Mouse (Mus musculus) liver, adult 2 months (tissue): ENCODE data around the gene Camsap3. TPM values are rescaled to one million over a fixed set of nuclear protein-coding genes. Genes with fewer than 3 reads are reported as not detected.
"Not testable (repeated sequence)": the region's sequence is repeated elsewhere in the genome, so short reads cannot be mapped to it uniquely, and the experiment has no call there.

Experiments used
- DNase-seq: peaks from one replicate; pipeline ENCODE4 v3.0.0-alpha.2; 2011; ENCODE audit warnings: low read depth, low spot score; ENCODE audit errors: extremely low read depth
- H3K27ac ChIP-seq: fragments of 200-500 bp; replicated peaks from 2 replicates; pipeline ENCODE4 v1.5.1; 2012; ENCODE audit warnings: low read depth, mild to moderate bottlenecking, control low read depth, inconsistent platforms, low read length; ENCODE audit not compliant: insufficient read depth
- H3K27me3 ChIP-seq: fragments of 200-500 bp; 2 replicates; pipeline ENCODE4 v1.6.1; 2012; ENCODE audit warnings: mild to moderate bottlenecking, moderate library complexity, low read length, inconsistent platforms; ENCODE audit not compliant: control insufficient read depth, insufficient read depth
- H3K36me3 ChIP-seq: fragments of 200-500 bp; 2 replicates; pipeline ENCODE4 v1.6.1; 2012; ENCODE audit warnings: low read length, inconsistent platforms; ENCODE audit not compliant: control insufficient read depth, insufficient read depth
- H3K4me1 ChIP-seq: fragments of 200-500 bp; 2 replicates; pipeline ENCODE4 v1.6.1; 2011; ENCODE audit warnings: low read length; ENCODE audit not compliant: control insufficient read depth, insufficient read depth
- H3K4me3 ChIP-seq: fragments of 200-500 bp; 2 replicates; pipeline ENCODE4 v1.5.1; 2011; ENCODE audit warnings: low read depth, mild to moderate bottlenecking, control low read depth, low read length, moderate library complexity; ENCODE audit not compliant: insufficient read depth
- H3K79me2 ChIP-seq: fragments of 200-500 bp; 2 replicates; pipeline ENCODE4 v1.6.1; 2012; ENCODE audit warnings: inconsistent platforms, mild to moderate bottlenecking, low read length, moderate library complexity; ENCODE audit not compliant: control insufficient read depth, insufficient read depth
- H3K9ac ChIP-seq: fragments of 200-500 bp; 2 replicates; pipeline ENCODE4 v1.6.1; 2012; ENCODE audit warnings: low read depth, mild to moderate bottlenecking, control low read depth, inconsistent platforms, low read length
- CTCF ChIP-seq: fragments of 200-500 bp; IDR thresholded peaks from 2 replicates; pipeline ENCODE4 v1.5.1; 2011; ENCODE audit warnings: low read depth, low read length, control low read depth
- POLR2A ChIP-seq: fragments of 200-500 bp; IDR thresholded peaks from 2 replicates; pipeline ENCODE4 v1.6.1; 2011; ENCODE audit warnings: low read length, control low read depth; ENCODE audit not compliant: insufficient read depth; ENCODE audit errors: extremely low read depth
- WGBS: fragments of 180-500 bp; shearing (Covaris S2); methylation state at CpG from one replicate; pipeline ENCODE4 v1.1.7; 2018; 5-methylcytosine and 5-hydroxymethylcytosine counted together
- polyA plus RNA-seq: library from polyadenylated mRNA; depleted of rRNA; stranded (reverse); fragments of >200 nt; gene quantifications from 2 replicates; pipeline ENCODE4 v1.2.3, GENCODE M21; 2012
- total RNA-seq: library from RNA; depleted of rRNA; stranded (reverse); fragments of >200 nt; gene quantifications from 2 replicates; pipeline ENCODE4 v1.2.3, GENCODE M21; 2014

Camsap3 gene
- total and polyA plus RNA-seq, 2 experiments = 4.1 to 19.6 TPM

DNA sequence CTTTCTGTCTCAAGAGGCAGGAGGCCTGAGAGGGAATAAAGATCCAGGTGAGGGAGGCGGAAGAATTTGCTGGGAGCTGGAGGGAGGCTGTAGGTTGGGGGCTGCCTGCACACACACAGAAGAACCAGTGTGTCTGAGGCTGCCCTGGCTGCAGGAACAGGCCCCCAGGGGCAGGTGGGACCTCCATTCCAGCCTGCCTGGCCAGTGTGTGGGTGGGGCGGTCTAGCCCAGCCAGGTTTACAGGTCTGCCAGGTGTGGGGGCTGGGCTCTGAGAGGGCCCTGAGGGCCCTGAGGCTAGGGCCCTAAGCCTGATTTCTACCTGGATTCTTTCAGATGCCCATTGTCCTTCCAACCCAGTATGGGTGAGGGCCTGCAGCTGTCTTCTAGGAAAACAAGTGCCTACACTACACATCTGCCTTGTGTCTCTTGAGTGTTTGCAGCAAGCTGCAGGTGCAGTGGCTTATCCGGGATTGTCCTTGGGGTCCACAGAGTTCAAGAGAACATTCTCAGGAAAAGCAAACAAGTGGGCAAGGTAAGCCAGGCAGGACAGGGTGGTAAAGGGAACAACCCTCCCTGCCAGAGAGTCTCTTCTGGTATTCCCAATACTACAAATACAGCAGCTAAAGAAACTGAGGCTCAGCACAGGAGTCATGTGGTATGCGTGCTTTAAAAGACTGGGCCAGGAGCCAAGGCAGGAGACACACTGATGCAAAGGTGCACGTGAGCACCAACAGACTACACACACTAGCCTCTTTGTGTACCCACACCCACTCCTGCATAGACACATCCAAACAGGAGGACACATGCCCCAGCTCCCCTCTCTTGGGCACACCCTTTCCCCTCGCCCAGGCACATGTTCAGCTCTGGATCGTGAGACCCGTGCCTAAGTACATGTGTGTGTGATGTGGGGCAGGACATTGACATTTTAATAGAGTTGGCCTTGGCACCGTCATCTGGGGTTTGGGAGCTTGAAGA lies 7.4 kb upstream of the Camsap3 start:
- Histone ChIP-seq H3K9ac (no peak overlapping the region), H3K27ac (no peak overlapping the region), H3K79me2 (no peaks in the 10 kb centered on the region), H3K4me3 (no peak overlapping the region), H3K4me1 (no peaks in the 10 kb centered on the region), H3K36me3 (no peaks in the 10 kb centered on the region), H3K27me3 (no peaks in the 10 kb centered on the region)
- WGBS = 85% methylated on average over 9 of the region's 9 CpGs
- DNase-seq = no peak
- TF ChIP-seq POLR2A (no peak), CTCF (no peak)

DNA sequence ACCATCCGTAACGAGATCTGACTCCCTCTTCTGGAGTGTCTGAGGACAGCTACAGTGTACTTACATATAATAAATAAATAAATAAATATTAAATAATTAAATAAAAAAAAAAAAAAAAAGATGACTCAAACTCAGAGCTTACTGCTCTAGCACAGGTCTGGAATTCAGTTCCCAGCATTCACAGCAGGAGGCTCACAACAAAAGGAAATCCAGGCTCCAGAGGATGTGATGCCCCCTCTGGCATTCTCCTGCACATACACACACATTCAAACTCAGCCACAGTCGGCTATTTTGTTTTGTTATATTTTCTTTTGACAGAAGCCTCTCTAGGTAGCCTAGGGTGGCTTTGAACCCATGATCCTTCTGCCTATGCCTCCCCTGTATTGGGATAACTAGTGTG lies 5.1 kb upstream of the Camsap3 start:
- not testable (repeated sequence) for H3K4me1 ChIP-seq, H3K27ac ChIP-seq, H3K4me3 ChIP-seq, H3K27me3 ChIP-seq, H3K36me3 ChIP-seq, DNase-seq, H3K79me2 ChIP-seq, H3K9ac ChIP-seq
- WGBS = 80% methylated on average over 3 of the region's 3 CpGs

DNA sequence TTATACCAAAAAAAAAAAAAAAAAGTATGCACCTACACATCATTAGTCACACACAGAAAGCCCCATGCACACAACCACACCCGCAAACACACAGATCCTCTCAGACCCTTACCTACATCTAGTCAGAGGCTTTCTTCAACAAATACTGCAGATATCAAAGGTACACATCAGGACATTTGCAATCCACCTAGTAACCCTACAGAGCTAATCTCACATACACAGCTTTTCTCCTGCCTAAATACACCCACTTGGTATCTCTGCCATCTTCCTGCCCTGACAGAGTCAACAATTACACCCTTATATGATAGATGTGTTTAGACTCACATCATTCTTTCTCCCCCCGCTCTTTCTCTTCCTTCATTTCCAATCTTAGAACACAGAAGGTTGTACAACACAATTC lies 641 bp upstream of the Camsap3 start:
- no peak for TF ChIP-seq CTCF
- no peak for TF ChIP-seq POLR2A
- Histone ChIP-seq H3K79me2 (peaks cover 12% of the 10 kb centered on the region; the same call in 1 of the 2 replicates), H3K27me3 (no peaks in the 10 kb centered on the region), H3K27ac (no peak overlapping the region), H3K9ac (no peak overlapping the region), H3K4me1 (peaks cover 3% of the 10 kb centered on the region; the same call in 1 of the 2 replicates), H3K4me3 (no peak overlapping the region), H3K36me3 (no peaks in the 10 kb centered on the region)
- no peak for DNase-seq
- WGBS = 85% methylated on average over 2 of the region's 2 CpGs

DNA sequence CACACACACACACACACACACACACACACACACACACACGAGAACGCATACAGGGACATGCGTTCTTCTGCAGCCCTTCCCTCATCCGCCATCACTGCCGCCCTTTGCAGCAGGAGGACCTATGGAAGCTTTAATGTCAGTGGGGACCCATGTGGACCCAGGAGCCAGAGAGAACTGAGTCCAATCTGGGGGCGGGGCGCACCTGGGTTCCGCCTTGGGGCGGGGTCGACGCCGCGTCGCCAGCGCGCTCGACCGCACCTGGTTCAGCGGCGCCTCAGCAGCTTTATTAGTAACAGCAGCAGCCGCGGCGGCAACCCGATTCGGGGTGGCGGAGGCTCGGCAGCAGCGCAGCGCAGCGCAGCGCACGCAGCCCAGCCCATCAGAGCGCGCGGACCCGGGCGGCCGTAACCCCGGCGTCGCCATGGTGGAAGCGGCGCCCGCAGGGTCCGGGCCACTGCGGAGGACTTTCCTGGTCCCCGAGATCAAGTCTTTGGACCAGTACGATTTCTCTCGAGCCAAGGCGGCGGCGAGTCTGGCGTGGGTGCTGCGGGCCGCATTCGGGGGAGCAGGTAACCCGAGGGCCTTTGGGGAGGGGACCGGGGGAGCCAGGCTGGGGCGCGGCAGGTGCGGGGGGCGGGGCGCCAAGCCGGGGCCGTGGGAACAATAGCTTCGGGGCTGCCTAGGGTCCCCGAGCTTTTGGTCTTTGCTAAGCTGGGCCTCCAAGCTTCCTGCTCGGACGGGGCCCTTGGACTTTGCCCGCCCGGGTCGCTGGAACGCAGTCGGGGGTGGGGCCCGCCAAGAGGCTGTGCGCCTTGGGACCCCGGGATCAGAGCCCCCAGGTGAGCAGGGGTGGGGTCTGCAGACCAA lies 531 bp downstream of the Camsap3 start:
- Histone ChIP-seq H3K79me2 (peaks cover 16% of the 10 kb centered on the region), H3K27me3 (no peaks in the 10 kb centered on the region), H3K36me3 (no peaks in the 10 kb centered on the region), H3K27ac (peak overlapping the region; percentile 71), H3K4me3 (peak overlapping the region; percentile 91), H3K4me1 (peaks cover 5% of the 10 kb centered on the region; the same call in 1 of the 2 replicates), H3K9ac (peak overlapping the region; percentile 91)
- DNase-seq = peak; percentile 48
- TF ChIP-seq CTCF (no peak), POLR2A (peak; percentile 88; the same call in 1 of the 2 replicates)
- WGBS = 1% methylated on average over 73 of the region's 77 CpGs

DNA sequence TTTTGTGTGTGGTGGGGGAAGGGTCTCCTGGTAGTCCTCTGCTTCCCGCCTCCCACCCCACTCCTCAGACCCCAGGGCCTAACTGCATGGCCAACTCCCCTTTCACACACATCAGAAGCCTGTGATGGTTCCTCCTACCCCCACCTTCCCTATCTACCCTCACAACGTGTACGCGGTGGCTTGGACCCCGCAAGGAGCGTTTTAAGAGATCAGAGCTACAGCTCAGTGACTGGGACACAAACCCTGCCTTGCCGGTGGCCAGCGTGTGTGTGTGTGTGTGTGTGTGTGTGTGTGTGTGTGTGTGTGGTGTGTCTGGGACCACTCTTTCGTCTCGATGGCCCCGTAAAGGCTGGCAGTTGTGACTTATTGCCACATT lies 1.2 kb downstream of the Camsap3 start:
- WGBS = 10% methylated on average over 11 of the region's 11 CpGs
- Histone ChIP-seq H3K27me3 (no peaks in the 10 kb centered on the region), H3K4me1 (peaks cover 6% of the 10 kb centered on the region; the same call in 1 of the 2 replicates), H3K27ac (peak overlapping the region; percentile 71), H3K79me2 (peaks cover 23% of the 10 kb centered on the region), H3K9ac (peak overlapping the region; percentile 91), H3K4me3 (peak overlapping the region; percentile 91), H3K36me3 (no peaks in the 10 kb centered on the region)
- TF ChIP-seq POLR2A (no peak), CTCF (no peak)
- DNase-seq = no peak
